Mouse (Mus musculus) T-cell, adult 2 months (primary cell): ENCODE measurements around the gene Timm9.

Experiments
- DNase-seq: peaks from one replicate; pipeline ENCODE4 v3.0.0; 2022; ENCODE audit warnings: low spot score

The Timm9 gene

GRCm38 (mm10) chr12:71136130-71136973 lies at the start of gene Timm9, which contains the start of gene 2700049A03Rik:
Gene Timm9, minus strand, starts transcription at chr12:71136684.
Gene 2700049A03Rik, plus strand, starts transcription at chr12:71136848.
- peak; percentile 76 for DNase-seq

- DNase-seq: no peak
Observed at GRCm38 (mm10) chr12:71184396-71184795, 47.9 kb upstream of the Timm9 start.

GRCm38 (mm10) chr12:71183736-71184135 lies 47.3 kb upstream of the Timm9 start:
- no peak for DNase-seq

- DNase-seq: no peak
Observed at GRCm38 (mm10) chr12:71169911-71170310, 33.4 kb upstream of the Timm9 start.

GRCm38 (mm10) chr12:71164410-71164809 lies 27.9 kb upstream of the Timm9 start:
- no peak for DNase-seq

GRCm38 (mm10) chr12:71157974-71158373 lies 21.5 kb upstream of the Timm9 start:
- no peak for DNase-seq

- DNase-seq: no peak
Observed at GRCm38 (mm10) chr12:71154979-71155378, 18.5 kb upstream of the Timm9 start.

GRCm38 (mm10) chr12:71150167-71150566 lies 13.7 kb upstream of the Timm9 start:
- no peak for DNase-seq

GRCm38 (mm10) chr12:71149456-71149855 lies 13.0 kb upstream of the Timm9 start:
- DNase-seq: no peak

- DNase-seq: no peak
Observed at GRCm38 (mm10) chr12:71148801-71149200, 12.3 kb upstream of the Timm9 start.

- DNase-seq: peak; percentile 45
Observed at GRCm38 (mm10) chr12:71147641-71148040, 11.2 kb upstream of the Timm9 start.

GRCm38 (mm10) chr12:71141189-71141588 lies 4.7 kb upstream of the Timm9 start:
- DNase-seq: no peak

GRCm38 (mm10) chr12:71139258-71139828 lies 2.9 kb upstream of the Timm9 start:
- peak; percentile 27 for DNase-seq

- DNase-seq: no peak
Observed at GRCm38 (mm10) chr12:71137686-71138085, 1.2 kb upstream of the Timm9 start.

- DNase-seq: peak; percentile 78
Observed at GRCm38 (mm10) chr12:71136974-71137491, 549 bp upstream of the Timm9 start.

GRCm38 (mm10) chr12:71135581-71135980 lies 903 bp downstream of the Timm9 start:
- DNase-seq: no peak

- DNase-seq: no peak
Observed at GRCm38 (mm10) chr12:71123286-71123685, 13.2 kb downstream of the Timm9 start.

- DNase-seq: no peak
Observed at GRCm38 (mm10) chr12:71122731-71123130, 13.8 kb downstream of the Timm9 start.

GRCm38 (mm10) chr12:71116411-71116810 lies 20.1 kb downstream of the Timm9 start:
- no peak for DNase-seq

GRCm38 (mm10) chr12:71113675-71114288 lies 22.7 kb downstream of the Timm9 start:
- peak; percentile 57 for DNase-seq

GRCm38 (mm10) chr12:71113074-71113473 lies 23.4 kb downstream of the Timm9 start:
- no peak for DNase-seq

GRCm38 (mm10) chr12:71111331-71111730 lies 25.2 kb downstream of the Timm9 start, which contains the start of gene Tomm20l:
Gene Tomm20l, plus strand, starts transcription at chr12:71111428.
- no peak for DNase-seq
